ENCODE assay signal across 8 mouse cellular contexts in genomic region chr8:121850821-121851470, GRCm38 (mm10). TPM values are rescaled to one million over a fixed set of nuclear protein-coding genes. Genes with fewer than 3 reads are reported as not detected.
DNase-seq lines count a peak whose midpoint lies in the region; ATAC-seq and TF ChIP-seq lines count a peak whose summit lies in the region.

No protein-coding gene starts in this region.

- H3K27me3 ChIP-seq in Patski: no peaks in the 10 kb centered on the region
- no peaks in the 10 kb centered on the region for H3K27me3 ChIP-seq in hindbrain, embryonic 15.5 days

- peak overlapping the region; percentile 46 for H3K4me2 ChIP-seq in hindbrain, embryonic 15.5 days

- TF ChIP-seq CTCF in Patski (IDR thresholded peaks at IDR 0.05): peak; percentile 99

- POLR2A ChIA-PET in Patski (lab: Charles Lee): interaction anchor here (0.9 to 2.9 kb wide), 5 partner anchors 23 to 80 kb away, joined by 3 to 15 read pairs (median 4); partner anchors contain the start of gene Slc7a5

- H3K4me1 ChIP-seq in hindbrain, embryonic 15.5 days (replicated peaks): peaks cover 16% of the 10 kb centered on the region

- peak; percentile 90 for DNase-seq in Patski (ENCODE audit: low read depth, low spot score)
- peak; percentile 99 to 100 for DNase-seq in cerebellum, postnatal 14 days
- DNase-seq in frontal cortex, postnatal 25 days (ENCODE audit: low spot score in 2 of 2): peak; percentile 98 to 99
- peak; percentile 88 for DNase-seq in left cerebral cortex, adult 11 months (ENCODE audit: low spot score)
- DNase-seq in lung, postnatal 4 days: peak; percentile 94 to 97
- DNase-seq in retina, postnatal 7 days (ENCODE audit: low read depth, low spot score): peak; percentile 92
- DNase-seq in urinary bladder, adult 2 months (ENCODE audit: low spot score): peak; percentile 90

- H3K27ac ChIP-seq in hindbrain, embryonic 15.5 days (replicated peaks): 0 out of 2 replicates have a peak overlapping the region, but pooled peaks have one; percentile 33

- peak; percentile 54 for ATAC-seq in Patski
- ATAC-seq in hindbrain, embryonic 15.5 days (ENCODE audit: low FRiP score, low read depth): peak; percentile 76

- CTCF ChIA-PET in Patski (lab: Charles Lee): interaction anchor here (0.7 to 6.1 kb wide), 22 partner anchors 10 to 509 kb away, joined by 3 to 111 read pairs (median 11); partner anchors contain the start of genes Slc7a5 and Trhr2

- WGBS in hindbrain, embryonic 15.5 days: 4% methylated on average over 24 of the region's 24 CpGs

- H3K36me3 ChIP-seq in hindbrain, embryonic 15.5 days: no peaks in the 10 kb centered on the region

- peak overlapping the region; percentile 41 for H3K9ac ChIP-seq in hindbrain, embryonic 15.5 days

- no peaks in the 10 kb centered on the region for H3K9me3 ChIP-seq in hindbrain, embryonic 15.5 days

- in situ Hi-C loops in Patski (cut with MboI; ENCODE audit: low pct_unique_long_range_greater_than_20kb): loop anchor here (5.0 kb wide), 1 partner anchor 56 kb away; the partner anchor contains the start of gene Slc7a5

- peak overlapping the region; percentile 19; the same call in 1 of the 2 replicates for H3K4me3 ChIP-seq in hindbrain, embryonic 15.5 days

RNA-seq across cellular contexts. Expression of gene Klhdc4, which starts 21.6 kb away (rescaled TPM):
- polyA plus RNA-seq in Patski (2021): 39.5 TPM
- 44.1 and 46.5 TPM in 2 replicates for polyA plus RNA-seq in hindbrain, embryonic 15.5 days (2015; fragmentation: Nextera tagmentation; extraction: Ambion mirVana)
- 19.7 and 20.5 TPM in 2 replicates for polyA plus RNA-seq in urinary bladder, adult 2 months (2012; rRNA removed)

RNA-seq across cellular contexts. Expression of gene Slc7a5, which starts 56.5 kb away (rescaled TPM):
- polyA plus RNA-seq in Patski (2021): 164 TPM
- polyA plus RNA-seq in hindbrain, embryonic 15.5 days (2015; fragmentation: Nextera tagmentation; extraction: Ambion mirVana): 52.9 and 59.2 TPM in 2 replicates
- 11.0 and 14.1 TPM in 2 replicates for polyA plus RNA-seq in urinary bladder, adult 2 months (2012; rRNA removed)

Comparison
In these comparisons a context has a peak if more than half of its experiments do, and no peak if none do; other contexts are left out.
1. Peak in every context shown above with its lines: DNase-seq, ATAC-seq, H3K4me3 ChIP-seq and H3K27ac ChIP-seq.